12 mouse cellular contexts compared by ENCODE assay signal in the genomic region with DNA sequence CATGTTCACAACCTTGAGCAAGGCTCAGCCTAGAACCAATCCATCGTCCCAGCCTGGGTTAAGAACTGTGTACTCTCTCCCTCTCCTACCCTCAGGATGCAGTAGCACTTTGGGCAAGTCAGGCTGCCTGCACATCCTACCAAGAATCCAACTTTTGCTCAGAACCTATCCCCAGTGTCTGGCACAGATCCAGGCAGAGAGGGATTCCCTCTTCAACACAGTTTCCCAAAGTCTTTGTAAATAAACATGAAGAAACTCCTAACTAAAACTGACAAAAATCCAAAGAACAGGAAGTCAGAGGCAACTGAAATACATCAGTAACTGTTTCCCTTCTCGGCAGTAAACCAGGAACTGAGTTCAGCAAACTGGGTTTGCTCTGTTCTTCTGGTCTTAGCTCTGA.
DNase-seq lines count a peak whose midpoint lies in the region; ATAC-seq and TF ChIP-seq lines count a peak whose summit lies in the region.
"Had no signal": no experiment of that assay in that cellular context is flagged by ENCODE, and none has a peak within 500 bp of the region (broad histone marks: within the 10 kb centered on the region; RNA-seq: fewer than 3 reads in every experiment).

No protein-coding gene starts in this region.

- no peak for TF ChIP-seq CTCF in lung, postnatal 0 days (IDR thresholded peaks at IDR 0.05)

- no peak for TF ChIP-seq EP300 in lung, postnatal 0 days (IDR thresholded peaks at IDR 0.05)

- no peak overlapping the region for H3K4me2 ChIP-seq in heart, embryonic 16.5 days (ENCODE audit: low read depth, low read length)
- no peak overlapping the region for H3K4me2 ChIP-seq in lung, postnatal 0 days (replicated peaks; ENCODE audit: low read depth, low read length)
- H3K4me2 ChIP-seq: limb, embryonic 12.5 days had no signal

- H3K4me3 ChIP-seq in heart, embryonic 16.5 days (ENCODE audit: low read length), result no peak overlapping the region
- no peak overlapping the region for H3K4me3 ChIP-seq in lung, postnatal 0 days (ENCODE audit: low read depth, low read length)
- peak overlapping the region; percentile 23 for H3K4me3 ChIP-seq in megakaryocyte, embryonic 14.5 days (replicated peaks)
- H3K4me3 ChIP-seq: layer of hippocampus, adult 2 months; limb, embryonic 12.5 days had no signal

- ATAC-seq in heart, embryonic 16.5 days (replicated peaks; ENCODE audit: extremely low read depth, insufficient read depth, low FRiP score), result no peak
- ATAC-seq in lung, postnatal 0 days, result no peak
- peak; percentile 57 for ATAC-seq in granulocyte monocyte progenitor cell, adult 5-6 weeks (replicated peaks; ENCODE audit: poor library complexity, severe bottlenecking)

- H3K27me3 ChIP-seq in heart, embryonic 16.5 days (ENCODE audit: control insufficient read depth, insufficient read depth, low read length), result no peaks in the 10 kb centered on the region
- no peaks in the 10 kb centered on the region for H3K27me3 ChIP-seq in lung, postnatal 0 days (replicated peaks; ENCODE audit: insufficient read depth, low read length)
- no peaks in the 10 kb centered on the region for H3K27me3 ChIP-seq in megakaryocyte, embryonic 14.5 days (replicated peaks)
- H3K27me3 ChIP-seq: limb, embryonic 12.5 days had no signal

- 53% methylated on average over 2 of the region's 2 CpGs for WGBS in heart, embryonic 16.5 days
- 28% methylated on average over 2 of the region's 2 CpGs for WGBS in lung, postnatal 0 days

- no peak for DNase-seq in heart, adult 9 months (ENCODE audit: low spot score in 2 of 2)
- DNase-seq in lung, postnatal 0 days (ENCODE audit: low spot score), result peak; percentile 34
- no peak for DNase-seq in lung, postnatal 25 days (ENCODE audit: low spot score)
- no peak for DNase-seq in layer of hippocampus, postnatal 10 days (ENCODE audit: low spot score in 2 of 2)
- no peak for DNase-seq in cerebellum, postnatal 4 days (ENCODE audit: low spot score in 2 of 2)
- DNase-seq: heart, postnatal 36 days; thymus, postnatal 25 days had no signal

- no peak overlapping the region for H3K9ac ChIP-seq in heart, embryonic 16.5 days (ENCODE audit: low read length)
- no peak overlapping the region for H3K9ac ChIP-seq in lung, postnatal 0 days (replicated peaks; ENCODE audit: low read depth)
- H3K9ac ChIP-seq: limb, embryonic 12.5 days had no signal

- H3K9me3 ChIP-seq in heart, embryonic 16.5 days (replicated peaks; ENCODE audit: control insufficient read depth, low read length), result no peaks in the 10 kb centered on the region
- H3K9me3 ChIP-seq in lung, postnatal 0 days (ENCODE audit: low read length), result no peaks in the 10 kb centered on the region
- no peaks in the 10 kb centered on the region for H3K9me3 ChIP-seq in megakaryocyte, embryonic 14.5 days
- H3K9me3 ChIP-seq: limb, embryonic 12.5 days had no signal

- peak overlapping the region; percentile 94 for H3K27ac ChIP-seq in heart, embryonic 16.5 days (ENCODE audit: low read length)
- peak overlapping the region; percentile 34; the same call in 1 of the 2 replicates for H3K27ac ChIP-seq in lung, postnatal 0 days (ENCODE audit: low read length)
- H3K27ac ChIP-seq: layer of hippocampus, adult 2 months had no signal

- peaks cover 2% of the 10 kb centered on the region; the same call in 1 of the 2 replicates for H3K36me3 ChIP-seq in heart, embryonic 16.5 days (ENCODE audit: control insufficient read depth, insufficient read depth)
- H3K36me3 ChIP-seq in lung, postnatal 0 days (ENCODE audit: insufficient read depth, low read length), result no peaks in the 10 kb centered on the region
- peaks cover 27% of the 10 kb centered on the region for H3K36me3 ChIP-seq in megakaryocyte, embryonic 14.5 days (replicated peaks; ENCODE audit: low read length)

- H3K4me1 ChIP-seq in heart, embryonic 16.5 days (ENCODE audit: control insufficient read depth, insufficient read depth, low read length), result peaks cover 89% of the 10 kb centered on the region
- H3K4me1 ChIP-seq in lung, postnatal 0 days (ENCODE audit: insufficient read depth, low read depth, low read length), result peaks cover 44% of the 10 kb centered on the region
- peaks cover 86% of the 10 kb centered on the region for H3K4me1 ChIP-seq in megakaryocyte, embryonic 14.5 days
